Mouse (Mus musculus) bone marrow macrophage, adult 2 months (primary cell): ENCODE data around the gene Mknk2. TPM values are rescaled to one million over a fixed set of nuclear protein-coding genes. Genes with fewer than 3 reads are reported as not detected.

Source experiments
- H3K27ac ChIP-seq: 2 replicates; pipeline ENCODE4 v1.5.1; 2012; ENCODE audit warnings: low read depth, low read length; ENCODE audit not compliant: insufficient read depth
- H3K4me1 ChIP-seq: 2 replicates; pipeline ENCODE4 v1.6.1; 2012; ENCODE audit warnings: low read length; ENCODE audit not compliant: control insufficient read depth, insufficient read depth
- H3K4me3 ChIP-seq: 2 replicates; pipeline ENCODE4 v1.5.1; 2012; ENCODE audit warnings: mild to moderate bottlenecking, low read length, moderate library complexity; ENCODE audit not compliant: insufficient read depth
- CTCF ChIP-seq: IDR thresholded peaks from 2 replicates; pipeline ENCODE4 v1.5.1; 2012; ENCODE audit warnings: low read depth, mild to moderate bottlenecking, low read length, moderate library complexity
- POLR2A ChIP-seq: IDR thresholded peaks from 2 replicates; pipeline ENCODE4 v1.6.1; 2012; ENCODE audit warnings: mild to moderate bottlenecking, low read depth, low read length, borderline replicate concordance
- polyA plus RNA-seq: library from polyadenylated mRNA; stranded (reverse); fragments of >200 nt; gene quantifications from 2 replicates; pipeline ENCODE4 v1.2.4, GENCODE M21; 2012; ENCODE audit not compliant: missing spikeins, insufficient read depth, insufficient read length

The Mknk2 gene
- polyA plus RNA-seq, 1 experiment: 117 TPM

- H3K27ac ChIP-seq: peak overlapping the region; percentile 83
- peaks cover 23% of the 10 kb centered on the region for H3K4me1 ChIP-seq
- H3K4me3 ChIP-seq: peak overlapping the region; percentile 65
- TF ChIP-seq POLR2A: no peak
- TF ChIP-seq CTCF: no peak
Observed at GRCm38 (mm10) chr10:80621940-80622660, 55.8 kb downstream of the Mknk2 start.

DNA sequence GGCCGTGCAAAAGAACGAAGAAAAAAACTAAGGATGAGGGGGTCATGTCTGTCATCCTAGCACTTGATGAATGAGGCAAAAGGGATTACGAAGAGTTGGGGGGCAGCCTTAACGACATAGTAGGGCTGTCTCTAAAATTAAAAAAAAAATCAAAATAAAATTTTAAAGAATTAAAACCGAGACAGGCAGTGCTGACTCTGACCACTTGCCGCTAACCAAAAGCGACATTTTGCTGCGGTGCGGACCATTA, 56.3 kb downstream of the Mknk2 start:
- H3K4me3 ChIP-seq: peak overlapping the region; percentile 65
- H3K27ac ChIP-seq: peak overlapping the region; percentile 83
- H3K4me1 ChIP-seq: peaks cover 24% of the 10 kb centered on the region
- no peak for TF ChIP-seq POLR2A
- no peak for TF ChIP-seq CTCF

DNA sequence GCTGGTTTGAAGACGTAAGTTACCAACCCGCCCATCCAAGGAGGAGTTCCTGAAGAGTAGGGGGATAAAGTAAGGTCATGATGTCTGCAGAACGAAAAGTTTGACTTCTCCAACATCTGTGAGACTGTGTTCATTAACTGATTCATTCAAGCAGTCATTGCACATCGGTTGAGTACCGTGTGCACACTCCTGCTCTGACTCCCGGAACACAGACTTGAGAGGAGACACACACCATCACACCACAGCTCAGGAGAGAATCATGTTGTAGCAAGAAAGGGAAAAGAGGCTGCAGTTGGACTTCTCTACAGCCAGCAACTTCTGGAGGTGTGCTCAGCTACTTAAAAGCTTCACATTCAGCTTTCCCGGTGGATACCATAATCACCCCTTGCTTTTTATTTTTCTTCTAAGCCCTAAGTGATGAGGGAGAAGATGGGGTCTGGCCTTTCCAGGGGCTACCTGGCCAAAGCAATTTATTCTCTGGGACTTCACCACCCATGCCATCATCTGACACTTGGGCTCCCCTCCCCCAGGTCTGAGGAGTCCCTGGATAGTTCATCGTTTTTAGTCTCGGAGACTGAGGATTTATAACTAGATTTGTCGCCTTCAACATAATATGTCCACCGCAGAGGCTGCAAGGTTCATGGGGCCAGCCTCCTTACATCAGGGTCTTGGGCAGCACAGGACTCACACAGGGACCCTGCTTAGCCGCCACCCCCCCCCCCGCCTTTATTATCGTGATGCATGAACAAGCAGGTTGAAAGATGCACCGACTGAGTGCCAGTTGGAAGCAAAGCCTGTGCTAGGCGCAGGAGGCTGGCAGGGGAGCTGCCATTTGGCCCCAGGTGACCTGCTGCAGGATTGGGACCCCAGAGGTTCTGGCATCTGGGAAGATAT, 56.9 kb downstream of the Mknk2 start:
- TF ChIP-seq POLR2A (no peak), CTCF (no peak)
- peak overlapping the region; percentile 65 for H3K4me3 ChIP-seq
- peaks cover 24% of the 10 kb centered on the region for H3K4me1 ChIP-seq
- peak overlapping the region; percentile 83 for H3K27ac ChIP-seq

GRCm38 (mm10) chr10:80620365-80620764, 57.5 kb downstream of the Mknk2 start:
- Histone ChIP-seq H3K4me1 (peaks cover 24% of the 10 kb centered on the region), H3K4me3 (no peak overlapping the region), H3K27ac (no peak overlapping the region)
- TF ChIP-seq CTCF: no peak
- no peak for TF ChIP-seq POLR2A

DNA sequence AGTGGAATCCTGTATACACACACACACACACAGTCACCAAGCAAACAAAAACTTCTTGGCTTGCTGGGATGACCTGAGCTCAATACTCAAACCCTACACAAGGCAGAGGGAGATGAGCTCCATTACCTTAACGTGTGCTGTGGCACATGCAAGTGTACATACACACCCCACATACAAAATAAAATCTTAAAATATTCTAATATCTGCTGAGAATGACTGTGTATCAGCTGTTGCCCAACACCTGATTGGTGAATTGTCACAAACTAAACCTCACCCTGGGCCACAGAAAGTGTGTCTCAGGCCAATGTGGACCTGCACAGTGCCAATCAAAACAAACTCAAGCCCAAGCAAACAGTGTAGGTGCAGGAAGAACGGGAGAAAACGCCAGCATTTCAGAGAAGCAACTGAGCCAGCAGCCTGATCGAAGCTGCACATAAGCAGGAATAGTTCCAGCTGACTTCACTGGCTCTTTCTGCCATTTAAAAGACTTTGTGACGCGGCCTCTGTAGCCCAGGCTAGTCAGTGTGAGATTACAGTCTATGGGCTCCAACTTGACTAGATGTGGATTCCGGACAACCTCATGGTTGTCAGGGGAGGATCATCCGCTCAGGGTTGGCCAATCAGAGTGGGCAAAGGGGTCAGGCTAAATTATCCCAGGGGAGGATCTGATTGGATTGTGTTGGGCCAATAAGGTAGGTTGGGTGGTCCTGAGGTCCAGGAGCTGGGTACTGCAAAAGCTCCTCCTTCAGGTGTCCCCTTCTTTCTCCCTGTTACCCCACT, 58.3 kb downstream of the Mknk2 start:
- H3K27ac ChIP-seq: no peak overlapping the region
- no peak overlapping the region for H3K4me3 ChIP-seq
- peaks cover 24% of the 10 kb centered on the region for H3K4me1 ChIP-seq
- no peak for TF ChIP-seq CTCF
- no peak for TF ChIP-seq POLR2A

GRCm38 (mm10) chr10:80618181-80618580, 59.7 kb downstream of the Mknk2 start:
- TF ChIP-seq POLR2A (no peak), CTCF (no peak)
- no peak overlapping the region for H3K27ac ChIP-seq
- H3K4me1 ChIP-seq: peaks cover 20% of the 10 kb centered on the region
- H3K4me3 ChIP-seq: no peak overlapping the region

Other genes with a start within 250 kb of the Mknk2 start
- 25.5 and 27.4 TPM in 2 replicates for gene Tcf3, start 244.5 kb downstream of the Mknk2 start, polyA plus RNA-seq
- not detected in 2 replicates for gene Onecut3, start 183.3 kb downstream of the Mknk2 start, polyA plus RNA-seq
- gene Atp8b3, start 139.0 kb downstream of the Mknk2 start, polyA plus RNA-seq: not detected in 2 replicates
- gene Rexo1, start 116.6 kb downstream of the Mknk2 start, polyA plus RNA-seq: 28.9 and 29.8 TPM in 2 replicates
- 7.7 and 9.3 TPM in 2 replicates for gene Klf16, start 100.8 kb downstream of the Mknk2 start, polyA plus RNA-seq
- 63.2 and 67.3 TPM in 2 replicates for gene Abhd17a, start 87.8 kb downstream of the Mknk2 start, polyA plus RNA-seq
- 29.3 and 35.4 TPM in 2 replicates for gene Scamp4, start 75.2 kb downstream of the Mknk2 start, polyA plus RNA-seq
- gene Adat3, start 75.2 kb downstream of the Mknk2 start, polyA plus RNA-seq: 2.2 and 3.2 TPM in 2 replicates
- gene Gm49322, start 72.1 kb downstream of the Mknk2 start, polyA plus RNA-seq: 1.1 and 2.1 TPM in 2 replicates
- gene Csnk1g2, start 55.3 kb downstream of the Mknk2 start, polyA plus RNA-seq: 87.3 and 98.4 TPM in 2 replicates
- 20.9 and 22.7 TPM in 2 replicates for gene Btbd2, start 21.0 kb downstream of the Mknk2 start, polyA plus RNA-seq
- 53.3 and 53.8 TPM in 2 replicates for gene Mob3a, start 23.9 kb upstream of the Mknk2 start, polyA plus RNA-seq
- gene Izumo4, start 24.1 kb upstream of the Mknk2 start, polyA plus RNA-seq: 11.0 and 25.2 TPM in 2 replicates
- gene Ap3d1, start 64.2 kb upstream of the Mknk2 start, polyA plus RNA-seq: 121 and 129 TPM in 2 replicates
- gene Dot1l, start 77.1 kb upstream of the Mknk2 start, polyA plus RNA-seq: 20.9 and 22.1 TPM in 2 replicates
- 38.5 and 51.4 TPM in 2 replicates for gene Sf3a2, start 120.1 kb upstream of the Mknk2 start, polyA plus RNA-seq
- 117 and 122 TPM in 2 replicates for gene Plekhj1, start 120.5 kb upstream of the Mknk2 start, polyA plus RNA-seq
- gene Amh, start 127.1 kb upstream of the Mknk2 start, polyA plus RNA-seq: not detected in 2 replicates
- gene Jsrp1, start 135.4 kb upstream of the Mknk2 start, polyA plus RNA-seq: not detected in 2 replicates
- 823 and 921 TPM in 2 replicates for gene Oaz1, start 148.5 kb upstream of the Mknk2 start, polyA plus RNA-seq
- not detected in 2 replicates for gene Lingo3, start 165.9 kb upstream of the Mknk2 start, polyA plus RNA-seq
- gene Lsm7, start 177.1 kb upstream of the Mknk2 start, polyA plus RNA-seq: 49.7 and 54.3 TPM in 2 replicates
- gene Sppl2b, start 177.2 kb upstream of the Mknk2 start, polyA plus RNA-seq: 15.0 and 20.2 TPM in 2 replicates
- gene Tmprss9, start 193.7 kb upstream of the Mknk2 start, polyA plus RNA-seq: not detected in 2 replicates
- 76.6 and 101 TPM in 2 replicates for gene Timm13, start 222.9 kb upstream of the Mknk2 start, polyA plus RNA-seq
- 18.9 and 19.5 TPM in 2 replicates for gene Lmnb2, start 240.1 kb upstream of the Mknk2 start, polyA plus RNA-seq